Mouse (Mus musculus): Measurements from ENCODE around the gene Gimap8.

Gimap8 gene

DNA sequence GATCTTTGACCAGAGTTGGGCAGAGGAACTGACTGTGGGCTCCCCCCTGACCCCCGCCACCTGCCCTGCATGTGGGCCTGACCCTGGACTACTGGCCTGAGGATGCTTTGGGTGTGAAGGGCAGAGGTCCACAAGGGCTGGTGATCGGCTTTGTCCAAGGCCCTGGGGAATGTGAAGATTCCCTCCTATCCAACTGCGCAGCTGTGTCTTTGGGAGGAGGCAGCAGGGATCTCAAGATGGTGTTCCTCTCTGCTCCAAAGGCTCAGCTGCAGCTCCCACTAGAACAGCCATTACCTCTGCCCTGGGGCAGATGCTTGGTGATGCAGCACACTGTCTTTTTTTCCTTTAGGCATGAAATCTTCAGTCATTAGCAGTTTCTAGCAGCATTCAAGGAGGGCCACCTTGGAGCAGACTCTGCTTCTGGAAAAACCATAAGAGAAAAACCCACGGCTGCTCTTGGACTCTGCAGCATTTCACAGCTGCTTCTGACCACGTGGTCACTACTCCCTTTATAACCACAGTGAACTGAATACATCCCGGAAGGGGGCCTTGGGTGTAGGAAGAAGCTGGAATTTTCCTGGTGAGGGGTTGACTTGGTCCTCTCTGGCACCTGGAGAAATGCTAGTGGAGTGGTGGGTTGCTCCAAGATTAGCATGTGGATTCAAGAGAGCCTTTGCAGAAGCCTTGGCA lies 9.1 kb upstream of the Gimap8 start:
- no peak for DNase-seq (ENCODE audit: inconsistent ontology term)

DNA sequence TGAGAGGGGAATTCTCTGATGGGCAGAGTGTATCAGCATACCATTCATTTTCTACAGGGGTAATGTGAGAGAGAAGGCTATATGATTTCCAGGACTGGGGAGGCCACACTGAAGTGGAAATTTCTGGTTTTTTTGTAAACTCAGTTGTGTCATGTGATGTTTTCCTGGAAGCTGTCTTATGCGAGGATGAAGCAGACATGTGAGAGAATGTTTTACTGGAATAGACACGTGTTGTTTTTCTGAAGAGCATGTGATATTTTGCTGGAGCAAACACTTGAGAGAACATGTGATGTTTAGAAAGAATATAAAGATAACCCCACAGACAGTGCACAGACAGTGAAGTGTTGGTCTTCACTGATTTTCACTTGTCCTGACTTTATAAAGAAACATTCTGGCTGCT lies 8.5 kb upstream of the Gimap8 start:
- no peak for DNase-seq (ENCODE audit: inconsistent ontology term)

DNA sequence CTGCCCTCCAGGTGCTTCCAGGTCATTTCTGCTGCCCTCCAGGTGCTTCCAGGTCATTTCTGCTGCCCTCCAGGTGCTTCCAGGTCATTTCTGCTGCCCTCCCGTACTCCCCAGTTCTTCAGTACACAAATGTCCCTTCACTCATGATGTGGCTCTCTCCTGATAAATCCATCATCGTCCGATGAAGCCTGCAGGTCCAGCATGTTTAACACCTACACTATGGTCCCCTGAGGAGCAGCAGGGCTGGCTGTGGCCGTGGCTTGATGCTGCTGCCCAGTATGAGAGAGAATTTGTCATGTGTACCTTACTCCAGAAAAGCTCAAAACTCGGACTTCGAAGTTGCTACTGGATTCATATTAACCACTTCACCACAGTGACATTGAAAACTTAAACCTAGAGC lies 5.6 kb upstream of the Gimap8 start:
- DNase-seq (ENCODE audit: inconsistent ontology term), result no peak

DNA sequence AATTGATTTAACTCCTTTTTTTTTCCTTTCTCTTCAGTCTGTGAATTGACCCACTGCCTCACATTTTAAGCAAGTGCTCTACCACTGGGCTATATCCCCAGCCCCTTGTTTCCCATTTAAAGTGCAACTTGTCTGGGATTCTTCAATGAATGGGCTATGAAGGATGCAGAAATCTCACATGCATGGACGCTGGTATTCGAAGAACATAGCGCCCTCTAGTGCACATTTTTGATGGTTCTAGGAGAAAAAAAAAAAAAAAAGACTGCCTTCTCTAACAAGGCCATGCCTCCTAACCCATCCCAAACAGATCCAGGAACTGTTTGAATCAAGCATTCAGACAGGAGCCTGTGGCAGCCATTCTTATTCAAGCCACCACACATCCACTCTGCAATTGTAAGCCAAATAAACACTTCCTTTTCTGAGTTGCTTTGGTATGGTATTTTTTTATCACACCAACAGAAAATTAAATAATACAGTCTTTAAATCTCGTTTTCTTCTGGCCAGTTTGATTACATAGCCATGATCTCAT lies 4.2 kb upstream of the Gimap8 start:
- peak; percentile 61 for DNase-seq (ENCODE audit: inconsistent ontology term)

DNA sequence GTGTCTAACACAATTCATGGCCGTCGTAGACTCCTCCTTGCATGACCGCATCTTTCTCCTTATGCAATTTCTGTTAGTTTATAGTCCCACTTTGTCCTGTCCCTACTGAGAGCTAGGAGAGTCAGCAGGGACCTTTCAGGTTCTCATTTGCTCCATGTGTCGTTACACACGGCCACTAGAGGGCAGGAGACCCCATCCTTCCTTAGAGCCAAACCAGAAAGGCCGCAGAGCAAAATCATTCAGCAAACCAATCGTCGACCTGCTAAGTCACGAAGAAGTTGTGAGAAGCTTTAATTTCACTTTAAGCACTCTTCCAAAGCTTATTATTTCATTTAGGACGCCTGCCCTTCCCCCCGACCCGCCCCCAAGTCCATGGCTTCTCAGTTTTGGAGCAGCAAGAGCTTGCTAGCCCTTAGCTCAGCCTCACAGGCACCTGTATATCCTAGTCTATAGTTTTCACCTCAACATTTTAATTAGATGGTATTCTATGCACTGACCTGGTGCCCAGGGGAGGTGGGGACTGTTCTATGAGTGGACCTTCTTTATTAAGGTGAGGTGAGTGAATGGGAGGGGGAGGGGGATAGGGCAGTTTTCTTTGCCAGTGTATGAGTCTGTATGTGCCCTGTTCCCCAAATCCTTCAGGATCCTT lies 1.2 kb upstream of the Gimap8 start:
- DNase-seq (ENCODE audit: inconsistent ontology term), result peak; percentile 62

DNA sequence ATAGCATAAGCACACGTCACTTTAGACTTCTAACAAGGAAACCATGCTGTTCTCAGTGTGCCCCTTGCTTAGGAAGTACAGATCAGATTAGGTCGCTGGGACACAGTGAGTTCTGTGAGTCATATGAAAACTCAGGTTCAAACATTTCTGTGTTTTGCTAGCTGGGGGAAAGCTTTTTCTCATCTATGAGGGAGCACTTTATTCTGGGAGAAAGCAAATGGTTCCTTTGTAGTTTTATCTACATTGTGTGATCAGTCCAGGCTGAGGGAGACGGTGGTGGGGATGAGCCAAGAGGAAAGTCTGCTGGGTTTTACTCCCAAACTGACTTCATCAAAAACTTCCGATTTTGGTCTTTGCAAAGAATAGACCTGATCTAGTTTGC lies 734 bp upstream of the Gimap8 start:
- DNase-seq (ENCODE audit: inconsistent ontology term), result no peak

DNA sequence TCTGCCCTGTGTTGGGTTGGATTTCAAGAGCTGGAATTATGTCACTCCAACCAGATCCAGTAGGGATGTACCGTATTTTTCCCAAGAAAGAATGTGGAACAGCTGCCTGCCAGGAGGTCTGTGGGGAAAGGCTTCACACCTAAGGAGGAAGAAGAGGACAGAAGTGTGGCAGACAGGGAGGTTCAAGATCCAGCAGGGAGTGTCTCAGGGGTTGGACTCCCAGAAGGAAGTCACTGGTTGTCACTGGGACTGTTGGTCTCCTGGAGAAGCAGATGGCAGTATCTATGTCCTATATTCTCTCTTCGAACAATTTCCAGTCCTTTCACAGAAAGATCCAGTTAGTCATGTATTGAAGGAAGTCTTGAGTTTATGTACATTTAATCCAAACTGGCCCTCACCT lies 577 bp downstream of the Gimap8 start:
- no peak for DNase-seq (ENCODE audit: inconsistent ontology term)

DNA sequence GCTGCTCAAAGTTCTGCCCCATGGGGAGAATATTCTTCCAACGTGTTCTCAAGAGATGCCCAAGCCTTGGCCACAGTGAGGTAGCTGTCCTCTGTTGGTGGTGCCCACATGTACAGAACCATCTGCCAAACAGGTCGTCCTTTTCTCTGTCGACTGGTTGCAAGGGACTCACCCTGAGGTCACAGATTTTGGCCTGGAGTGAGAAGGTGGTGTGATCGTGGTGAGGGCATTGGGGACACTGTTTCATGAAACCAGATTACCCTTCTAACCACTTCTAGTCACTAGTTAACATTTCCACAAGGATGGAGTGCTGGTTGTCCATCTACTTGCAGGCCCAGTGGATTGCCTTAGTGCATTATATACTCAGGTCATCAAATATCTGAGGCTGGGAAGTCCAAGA lies 1.7 kb downstream of the Gimap8 start:
- no peak for DNase-seq (ENCODE audit: inconsistent ontology term)

DNA sequence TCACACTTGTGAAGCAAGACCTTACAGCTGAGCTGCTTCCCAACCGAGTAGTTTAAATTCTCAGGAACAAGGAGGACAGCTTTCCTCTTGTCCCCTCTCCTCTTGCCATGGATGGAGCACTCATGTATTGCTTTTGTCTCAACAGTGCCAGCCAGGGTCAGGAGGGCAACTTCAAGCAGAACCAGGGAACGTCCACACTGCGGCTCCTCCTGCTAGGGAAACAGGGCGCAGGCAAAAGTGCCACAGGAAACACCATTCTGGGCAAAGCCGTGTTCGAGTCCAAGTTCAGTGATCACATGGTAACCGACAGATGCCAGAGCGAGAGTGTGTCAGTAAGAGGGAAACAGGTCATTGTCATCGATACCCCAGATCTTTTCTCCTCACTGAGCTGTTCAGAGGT lies 3.0 kb downstream of the Gimap8 start:
- no peak for DNase-seq (ENCODE audit: inconsistent ontology term)

DNA sequence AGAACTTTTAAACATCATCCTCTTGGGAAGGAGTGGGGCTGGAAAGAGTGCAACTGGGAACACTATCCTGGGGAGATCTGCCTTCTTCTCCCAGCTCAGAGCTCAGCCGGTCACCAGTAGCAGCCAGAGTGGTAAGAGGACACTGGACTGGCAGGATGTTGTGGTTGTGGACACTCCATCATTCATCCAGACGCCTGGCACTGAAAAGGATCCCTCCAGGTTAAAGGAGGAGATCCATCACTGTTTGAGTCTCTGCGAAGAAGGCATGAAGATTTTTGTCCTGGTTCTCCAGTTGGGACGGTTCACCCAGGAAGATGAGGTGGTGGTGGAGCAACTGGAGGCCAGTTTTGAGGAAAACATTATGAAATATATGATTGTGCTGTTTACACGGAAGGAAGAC lies 11.7 kb downstream of the Gimap8 start:
- DNase-seq (ENCODE audit: inconsistent ontology term), result no peak

DNA sequence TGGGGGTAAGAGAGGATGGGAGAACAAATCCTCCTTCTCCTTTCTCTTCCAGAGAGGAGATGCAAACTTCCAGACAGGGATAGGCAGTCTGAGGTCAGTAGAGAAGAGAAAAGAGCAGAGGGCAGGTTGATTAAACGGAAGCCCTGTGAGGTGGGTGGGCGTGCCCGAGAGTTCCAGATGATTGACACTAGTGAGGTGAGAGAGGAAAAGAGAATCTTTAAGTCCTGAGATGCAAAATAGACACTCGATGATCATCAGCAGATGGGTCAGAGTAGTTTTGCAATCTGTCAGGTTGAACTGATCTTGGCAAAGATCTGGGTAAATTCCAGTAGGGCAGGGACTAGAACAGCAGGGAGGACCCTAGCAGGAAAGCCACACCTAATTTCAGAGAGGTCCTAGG lies 17.7 kb downstream of the Gimap8 start:
- no peak for DNase-seq (ENCODE audit: inconsistent ontology term)

DNA sequence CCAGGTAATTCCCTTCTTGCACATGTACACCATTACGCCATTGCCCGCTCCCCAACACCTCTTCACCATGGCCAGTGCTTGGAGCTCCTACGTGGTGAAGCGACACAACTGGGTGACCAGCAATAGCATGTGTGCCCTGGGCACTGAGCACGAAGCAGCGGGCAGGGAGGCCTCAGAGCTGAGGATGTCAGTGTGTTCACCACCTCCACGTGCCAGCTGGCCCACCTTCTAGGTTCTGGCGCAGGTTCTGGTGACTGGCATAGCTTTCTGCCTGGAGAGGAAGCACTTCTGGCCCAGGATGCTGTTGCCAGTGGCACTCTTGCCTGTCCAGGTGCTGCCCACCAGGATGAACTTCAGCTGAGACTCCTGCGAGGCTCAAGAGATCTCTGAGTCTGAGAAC lies 18.4 kb downstream of the Gimap8 start:
- DNase-seq (ENCODE audit: inconsistent ontology term), result no peak

DNA sequence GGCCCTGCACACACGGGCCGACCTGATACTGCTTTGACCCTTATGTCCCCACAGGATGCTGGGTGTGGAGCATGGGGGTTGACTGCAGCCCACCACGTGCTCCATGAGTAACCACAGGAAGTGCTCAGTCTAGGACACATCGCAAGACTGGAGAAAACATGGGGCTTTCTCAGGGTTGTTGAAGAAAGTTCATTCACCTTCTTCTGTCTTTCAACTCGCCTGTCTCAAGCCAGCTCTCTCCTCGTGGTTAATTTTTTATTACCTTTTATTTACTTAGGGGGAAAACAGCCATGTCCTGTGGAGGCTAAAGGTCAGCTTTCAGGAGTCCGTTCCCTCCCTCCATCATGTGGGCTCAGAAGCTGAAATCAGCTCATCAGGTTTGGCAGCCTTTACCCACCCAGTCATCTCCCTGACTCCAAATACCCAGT lies 19.1 kb downstream of the Gimap8 start:
- DNase-seq (ENCODE audit: inconsistent ontology term), result no peak

DNA sequence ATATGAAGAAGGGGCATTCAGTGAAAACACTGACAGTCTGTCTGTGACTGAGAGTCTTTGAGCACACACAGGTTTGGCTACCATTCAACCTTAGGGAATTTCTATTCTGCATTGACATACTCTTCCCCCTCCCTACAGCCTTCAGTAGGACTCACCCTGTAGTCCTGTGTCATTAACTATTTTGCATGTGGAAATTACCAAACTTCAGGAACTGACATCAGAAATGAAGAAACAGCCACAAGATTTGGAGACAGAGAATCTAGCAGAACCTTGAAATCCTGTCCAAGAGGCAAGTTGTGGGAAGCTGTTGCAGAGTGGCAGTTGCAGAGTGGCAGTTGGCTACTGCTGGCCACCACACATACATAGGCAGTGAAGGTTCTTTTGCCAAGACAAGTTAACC lies 21.0 kb downstream of the Gimap8 start:
- DNase-seq (ENCODE audit: inconsistent ontology term), result no peak

DNA sequence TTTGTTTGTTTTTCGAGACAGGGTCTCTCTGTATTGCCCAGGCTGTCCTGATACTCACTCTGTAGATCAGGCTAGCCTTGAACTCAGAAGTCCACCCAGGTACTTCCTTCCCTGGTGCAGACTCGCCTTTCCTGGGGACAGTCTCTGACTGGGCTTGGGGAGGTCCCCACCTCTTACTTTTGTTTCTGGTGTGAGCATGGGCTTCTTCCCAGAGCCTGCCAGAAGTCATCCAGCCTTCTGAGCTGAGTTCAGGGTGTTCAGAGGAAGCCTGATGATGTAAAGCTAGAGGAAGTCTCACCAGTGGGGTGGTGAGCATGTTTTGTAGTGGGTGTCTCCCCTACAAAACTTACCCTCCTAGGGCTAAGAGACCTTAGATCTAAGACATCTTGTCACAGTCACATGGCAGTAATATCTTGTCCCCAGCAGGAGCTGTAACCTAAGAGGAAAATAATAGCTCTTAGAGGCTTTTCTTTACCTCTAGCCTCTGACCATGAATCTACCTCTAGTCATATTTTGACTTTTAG lies 22.5 kb downstream of the Gimap8 start:
- DNase-seq (ENCODE audit: inconsistent ontology term), result no peak

DNA sequence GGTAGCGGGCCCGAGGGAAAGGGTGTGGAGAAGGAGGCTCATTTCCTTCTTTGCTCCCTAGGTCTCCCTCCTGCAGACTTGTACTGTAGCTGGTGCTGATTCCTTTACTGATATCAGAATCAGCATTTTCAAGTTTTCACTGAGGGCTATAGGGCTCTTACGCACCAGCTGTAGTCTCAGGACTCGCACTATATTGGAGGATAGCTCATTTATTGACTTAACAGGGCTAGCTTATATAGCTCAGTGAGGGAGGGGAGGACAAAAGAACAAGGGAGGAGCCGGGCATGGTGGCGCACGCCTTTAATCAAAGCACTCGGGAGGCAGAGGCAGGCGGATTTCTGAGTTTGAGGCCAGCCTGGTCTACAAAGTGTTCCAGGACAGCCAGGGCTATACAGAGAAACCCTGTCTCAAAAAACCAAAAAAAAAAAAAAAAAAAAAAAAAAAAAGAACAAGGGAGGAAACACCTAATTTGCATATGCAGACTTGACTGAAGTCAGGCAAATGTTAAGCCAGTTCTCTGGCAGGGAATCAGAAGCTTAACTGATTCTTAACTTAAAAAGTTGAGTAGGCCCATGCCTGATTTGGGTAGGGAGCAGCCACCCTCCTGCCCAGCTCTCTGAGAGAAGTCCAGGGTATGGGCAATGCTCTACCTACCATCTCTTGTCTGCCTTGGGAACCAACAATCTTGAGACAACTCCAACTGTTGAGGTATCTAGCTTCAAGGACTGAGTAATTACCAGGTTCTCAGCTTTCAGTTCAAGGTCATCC lies 27.4 kb downstream of the Gimap8 start:
- DNase-seq (ENCODE audit: inconsistent ontology term), result no peak

DNA sequence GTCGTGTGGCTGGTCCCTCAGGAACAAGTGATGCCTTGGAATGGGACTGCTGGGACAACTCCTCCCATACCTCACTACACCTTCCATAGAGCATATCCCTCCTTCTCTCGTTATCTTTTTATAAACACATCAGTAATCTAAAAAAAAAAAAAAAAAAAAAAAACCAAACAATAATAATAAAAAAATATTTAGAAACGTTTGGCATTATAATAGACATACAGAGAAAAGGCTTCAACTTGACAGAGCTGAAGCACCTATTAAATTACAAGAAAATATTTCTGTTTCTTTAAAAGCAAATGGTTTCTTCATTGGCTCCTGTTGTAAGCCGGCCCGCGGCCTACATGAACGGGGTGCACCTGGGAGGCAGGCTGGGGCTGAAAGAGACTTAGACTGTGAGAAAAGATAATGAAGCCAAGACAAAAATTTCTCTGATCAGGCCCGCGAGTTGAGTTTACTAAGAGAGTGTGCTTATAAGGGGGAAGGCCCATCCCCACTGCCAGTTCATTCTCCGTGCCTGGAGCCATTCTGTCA lies 28.4 kb downstream of the Gimap8 start:
- no peak for DNase-seq (ENCODE audit: inconsistent ontology term)

DNA sequence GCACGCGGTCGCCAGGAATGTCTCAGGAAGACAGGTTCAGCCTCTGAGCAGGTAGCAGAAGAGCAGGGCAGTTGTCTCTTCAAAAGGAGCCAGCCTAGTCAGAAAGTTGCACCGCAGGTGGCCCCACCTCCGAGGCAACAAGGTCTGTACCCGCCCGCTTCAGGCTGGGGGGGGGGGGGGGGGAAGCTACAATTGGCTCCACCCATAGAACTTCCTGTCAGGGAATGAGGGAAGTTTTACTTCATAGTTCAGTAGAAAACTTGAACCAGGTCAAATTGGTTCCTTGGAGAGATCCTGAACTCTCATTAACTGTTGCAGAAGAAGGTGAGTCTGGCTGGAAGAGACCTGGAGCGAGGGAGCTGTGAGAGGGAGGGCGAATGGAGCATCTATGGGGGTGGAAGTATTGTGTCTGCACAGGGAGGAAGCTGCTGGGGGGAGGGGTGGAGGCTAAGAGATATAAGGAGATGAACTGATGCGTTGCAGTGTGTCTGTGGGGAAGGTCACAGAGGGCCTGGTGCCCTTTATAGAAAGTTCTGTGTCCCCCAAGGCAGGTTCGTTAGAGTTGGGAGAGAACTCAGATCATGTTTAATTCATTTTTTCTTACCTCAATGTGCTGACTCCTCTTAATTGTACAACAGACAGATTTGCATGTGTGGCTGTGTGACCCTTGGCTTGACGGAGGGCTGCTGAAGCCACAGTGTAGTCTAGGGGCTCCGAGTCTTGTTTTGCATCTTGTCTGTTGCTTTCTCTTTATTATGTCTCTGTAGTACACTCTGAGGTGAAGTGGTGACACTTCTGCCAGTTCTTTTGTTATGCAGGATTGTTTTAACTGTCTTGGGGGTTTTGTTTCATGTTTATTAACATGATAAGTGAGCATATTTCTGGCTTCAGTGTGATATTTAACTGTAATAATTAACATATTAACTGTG lies 29.2 kb downstream of the Gimap8 start, which contains the start of gene Gimap9:
Gene Gimap9, plus strand, starts transcription at position 199 of the 929 bp plus-strand sequence.
- peak; percentile 3 for DNase-seq (ENCODE audit: inconsistent ontology term)

DNA sequence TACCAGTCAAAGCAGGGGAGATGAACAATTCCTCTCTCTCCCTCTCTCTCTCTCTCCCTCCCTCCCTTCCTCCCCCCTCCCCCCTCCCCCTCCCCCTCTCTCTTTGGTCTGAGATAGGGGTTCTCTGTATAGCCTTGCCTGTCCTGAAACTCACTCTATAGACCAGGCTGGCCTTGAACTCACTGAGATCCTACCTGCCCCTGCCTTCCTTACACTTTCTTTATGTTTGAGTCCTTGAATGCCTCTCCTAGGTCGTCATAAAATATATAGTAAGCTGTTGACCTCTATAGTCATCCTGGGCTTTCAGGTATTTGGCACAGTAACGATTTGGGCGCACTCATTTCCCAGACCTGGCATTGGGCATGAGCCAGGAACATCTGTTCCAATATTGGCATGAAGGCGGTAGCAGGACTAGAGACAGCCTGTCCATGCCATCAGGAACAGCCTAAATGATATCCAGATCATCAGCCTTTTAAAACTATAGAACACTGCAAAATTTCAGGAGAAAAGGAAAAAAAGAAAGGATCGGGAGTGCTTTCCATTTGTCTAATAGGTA lies 29.9 kb downstream of the Gimap8 start:
- no peak for DNase-seq (ENCODE audit: inconsistent ontology term)

DNA sequence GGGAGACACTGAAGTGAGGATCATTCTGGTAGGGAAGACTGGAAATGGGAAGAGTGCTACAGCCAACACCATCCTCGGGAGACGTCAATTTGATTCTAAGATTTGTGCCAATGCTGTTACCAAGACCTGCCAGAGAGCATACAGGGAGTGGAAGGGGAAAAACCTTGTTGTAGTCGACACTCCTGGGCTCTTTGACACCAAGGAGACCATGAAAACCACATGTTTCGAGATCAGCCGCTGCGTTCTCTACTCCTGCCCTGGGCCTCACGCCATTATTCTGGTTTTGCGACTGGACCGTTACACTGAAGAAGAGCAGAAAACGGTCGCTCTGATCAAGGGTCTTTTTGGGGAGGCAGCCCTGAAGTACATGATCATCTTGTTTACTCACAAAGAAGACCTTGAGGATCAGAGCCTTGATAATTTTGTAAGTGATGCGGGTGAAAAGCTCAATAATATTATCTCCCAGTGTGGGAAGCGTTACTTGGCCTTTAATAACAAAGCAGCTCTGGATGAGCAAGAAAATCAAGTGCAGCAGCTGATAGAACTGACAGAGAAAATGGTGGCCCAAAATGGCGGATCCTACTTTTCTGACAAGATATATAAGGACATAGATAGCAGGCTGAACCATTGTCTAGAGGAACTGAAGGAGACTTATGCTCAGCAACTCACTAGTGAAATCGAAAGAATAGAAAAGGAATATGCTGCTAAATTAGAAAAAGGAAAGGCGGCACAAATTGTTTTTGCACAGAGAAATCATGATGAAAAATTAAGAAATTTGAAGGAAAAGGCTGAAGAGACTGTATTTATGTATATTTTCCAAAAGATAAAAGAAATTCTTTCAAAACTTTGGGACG lies 30.7 kb downstream of the Gimap8 start:
- no peak for DNase-seq (ENCODE audit: inconsistent ontology term)

Data from Muller cell, postnatal 12 days (primary cell).